Mouse (Mus musculus) mouse embryonic stem cell (cell line): ENCODE measurements around the gene Amdhd1.

ENCODE experiments used
- in situ Hi-C, 2 experiments: fragments of 300-500 bp; cut with MboI; formaldehyde crosslinking; loops; 1 replicate in 1 of 2; 3 replicates in 1 of 2; pipeline ENCODE4 v1.14.3; 2019 to 2020; ENCODE audit warnings: low sequenced_read_pairs in 2 of 2, low pct_unique_long_range_greater_than_20kb in 1 of 2, mixed read lengths in 1 of 2; ENCODE audit not compliant: unreplicated experiment in 1 of 2

Gene Amdhd1

DNA sequence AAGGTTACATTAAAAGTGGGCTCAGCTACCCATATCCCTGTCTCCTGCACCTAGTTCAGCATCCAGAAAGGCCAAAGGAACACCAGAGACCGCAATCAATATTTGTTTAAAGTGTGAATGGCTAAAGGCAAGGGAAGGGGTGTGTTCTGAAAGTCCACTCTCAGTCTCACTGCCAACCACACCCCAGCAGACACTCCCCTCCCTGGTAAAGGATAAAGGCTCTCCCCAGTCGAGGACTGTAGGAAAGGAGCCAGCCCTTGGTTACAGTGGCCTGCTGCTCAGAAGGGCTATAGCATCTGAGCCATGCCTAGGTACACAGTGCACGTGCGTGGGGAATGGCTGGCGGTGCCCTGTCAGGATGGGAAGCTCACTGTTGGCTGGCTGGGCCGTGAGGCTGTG is 51.0 kb downstream of the Amdhd1 start:
- in situ Hi-C loops, result no loop called here

DNA sequence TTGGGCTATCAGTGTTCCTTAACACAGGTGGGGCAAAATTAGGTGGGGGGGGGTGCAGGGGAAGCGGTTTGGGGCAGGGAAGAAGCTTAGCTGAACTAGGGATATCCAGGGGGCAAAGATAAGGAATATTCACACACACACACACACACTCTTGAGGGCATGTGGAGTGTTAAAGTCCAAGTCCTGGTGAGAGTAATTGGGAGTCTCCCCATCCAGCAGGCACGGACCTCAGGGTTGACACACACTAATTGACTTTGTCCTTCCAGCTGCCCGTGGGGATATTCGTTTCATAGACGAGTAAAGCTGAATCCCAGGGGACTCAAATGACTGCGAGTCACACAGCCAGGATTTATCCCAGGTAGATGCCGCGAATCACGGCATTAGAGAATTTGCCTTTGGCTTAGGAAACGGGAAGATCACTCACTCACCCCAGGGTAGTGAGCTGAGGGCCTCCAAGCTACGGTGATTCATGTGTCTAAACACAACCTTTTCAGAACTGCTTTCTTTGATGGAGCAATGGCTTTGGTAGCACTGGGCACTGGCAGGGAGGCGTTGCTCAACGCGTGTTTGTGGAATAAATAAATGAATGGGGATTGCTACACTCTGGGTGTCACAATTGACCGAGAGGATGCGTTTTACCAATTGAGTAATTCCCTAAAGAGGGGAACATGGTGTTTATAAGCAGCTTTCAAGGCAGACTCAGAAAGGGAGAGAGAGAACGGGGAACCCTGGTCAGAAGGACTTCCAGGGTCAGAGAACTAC is 51.6 kb downstream of the Amdhd1 start, which contains the start of gene Hal:
Gene Hal (plus strand): TSS at position 703 of the 762 bp plus-strand sequence.
- in situ Hi-C loops, result no loop called here

- in situ Hi-C loops, result no loop called here
Observed at GRCm38 (mm10) chr10:93486622-93487021, 53.2 kb downstream of the Amdhd1 start.

DNA sequence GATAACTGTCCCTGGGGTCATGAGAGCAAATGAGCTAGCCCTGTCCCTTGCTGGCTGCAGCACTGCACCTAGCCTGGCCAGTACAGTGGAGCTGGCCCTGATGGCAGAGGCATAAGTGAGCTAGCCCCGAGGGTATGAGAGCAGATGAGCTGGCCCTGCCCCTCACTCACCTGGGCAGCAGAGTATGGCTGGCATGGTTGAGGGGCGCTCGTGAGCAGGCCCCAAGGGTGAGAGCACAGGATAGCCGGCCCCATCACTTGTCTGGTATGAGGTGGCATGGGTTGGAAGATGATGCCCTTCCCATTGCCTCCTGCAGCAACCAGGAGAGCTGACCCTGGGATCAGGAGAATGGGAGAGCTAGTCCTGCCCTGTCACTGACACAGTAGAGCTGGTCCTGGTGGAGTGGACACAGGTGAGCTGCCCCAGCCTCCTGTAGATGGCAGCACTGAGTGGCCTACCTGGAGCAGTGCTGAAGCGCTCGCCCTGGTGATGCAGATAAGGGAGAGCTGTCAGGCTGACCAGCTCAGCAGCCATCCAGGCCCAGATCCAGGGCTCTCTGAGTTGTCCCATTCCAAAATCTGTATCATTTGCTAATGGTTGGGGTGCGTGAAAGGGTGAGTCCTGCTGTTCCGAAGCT is 54.7 kb downstream of the Amdhd1 start:
- in situ Hi-C loops, result no loop called here

GRCm38 (mm10) chr10:93484511-93484910 is 55.3 kb downstream of the Amdhd1 start:
- in situ Hi-C loops, result no loop called here
